Mouse (Mus musculus) heart, embryonic 13.5 days (tissue): ENCODE results near the gene Tns1. TPM values are rescaled to one million over a fixed set of nuclear protein-coding genes. Genes with fewer than 3 reads are reported as not detected.

Source experiments
- ATAC-seq: fragments of 200-750 bp; cut with Nextera tagmentation; 2 replicates; pipeline ENCODE4 v1.8.0; 2017; ENCODE audit warnings: moderate TSS enrichment; ENCODE audit not compliant: insufficient number of reproducible peaks, low FRiP score, low TSS enrichment; ENCODE audit errors: extremely low read depth
- H3K27ac ChIP-seq: fragments of 300-500 bp; sonication (generic); replicated peaks from 2 replicates; pipeline ENCODE4 v1.5.1; 2015; ENCODE audit warnings: moderate library complexity, mild to moderate bottlenecking, inconsistent platforms
- H3K27me3 ChIP-seq: fragments of 300-500 bp; sonication (generic); replicated peaks from 2 replicates; pipeline ENCODE4 v1.6.1; 2015; ENCODE audit warnings: mild to moderate bottlenecking, inconsistent platforms
- H3K36me3 ChIP-seq: fragments of 300-500 bp; sonication (generic); 2 replicates; pipeline ENCODE4 v1.6.1; 2015; ENCODE audit warnings: mild to moderate bottlenecking, inconsistent platforms
- H3K4me1 ChIP-seq: fragments of 300-500 bp; sonication (generic); 2 replicates; pipeline ENCODE4 v1.6.1; 2015; ENCODE audit warnings: inconsistent platforms
- H3K4me2 ChIP-seq: fragments of 300-500 bp; sonication (generic); 2 replicates; pipeline ENCODE4 v1.6.1; 2015; ENCODE audit warnings: inconsistent platforms, mild to moderate bottlenecking, moderate library complexity
- H3K4me3 ChIP-seq: fragments of 300-500 bp; sonication (generic); 2 replicates; pipeline ENCODE4 v1.5.1; 2015; ENCODE audit warnings: moderate library complexity, mild to moderate bottlenecking, inconsistent platforms
- H3K9ac ChIP-seq: fragments of 300-500 bp; sonication (generic); 2 replicates; pipeline ENCODE4 v1.6.1; 2015; ENCODE audit warnings: inconsistent platforms, mild to moderate bottlenecking, moderate library complexity
- H3K9me3 ChIP-seq: fragments of 300-500 bp; sonication (generic); 2 replicates; pipeline ENCODE4 v1.6.1; 2016; ENCODE audit warnings: inconsistent platforms
- WGBS: fragments of 180-500 bp; shearing (Covaris S2); methylation state at CpG from one replicate; pipeline ENCODE4 v1.1.7; 2015; ENCODE audit warnings: mixed read lengths; 5-methylcytosine and 5-hydroxymethylcytosine counted together
- polyA plus RNA-seq: library from polyadenylated mRNA; unstranded; fragments of >200 nt; fragmentation: Nextera tagmentation; extraction: Ambion mirVana; gene quantifications from 2 replicates; pipeline ENCODE4 v1.2.1, GENCODE M21; 2015

Tns1 gene
- polyA plus RNA-seq, 1 experiment from 2014 or later, result 105 TPM

GRCm38 (mm10) chr1:74085566-74085965 is 38.7 kb downstream of the Tns1 start:
- peaks cover 9% of the 10 kb centered on the region for H3K27me3 ChIP-seq
- H3K4me3 ChIP-seq, result no peak overlapping the region
- no peak overlapping the region for H3K4me2 ChIP-seq
- no peak overlapping the region for H3K9ac ChIP-seq
- H3K9me3 ChIP-seq, result no peaks in the 10 kb centered on the region
- ATAC-seq, result no peak
- H3K36me3 ChIP-seq, result no peaks in the 10 kb centered on the region
- H3K27ac ChIP-seq, result no peak overlapping the region
- WGBS, result 83% methylated on average over 7 of the region's 7 CpGs
- peaks cover 69% of the 10 kb centered on the region for H3K4me1 ChIP-seq

- peak overlapping the region; percentile 57 for H3K9ac ChIP-seq
- peaks cover 8% of the 10 kb centered on the region for H3K27me3 ChIP-seq
- H3K36me3 ChIP-seq, result no peaks in the 10 kb centered on the region
- H3K27ac ChIP-seq, result peak overlapping the region; percentile 79
- no peak overlapping the region for H3K4me2 ChIP-seq
- WGBS, result 35% methylated on average over 5 of the region's 5 CpGs
- H3K4me3 ChIP-seq, result no peak overlapping the region
- no peaks in the 10 kb centered on the region for H3K9me3 ChIP-seq
- H3K4me1 ChIP-seq, result peaks cover 61% of the 10 kb centered on the region
- no peak for ATAC-seq
These were observed 39.5 kb downstream of the Tns1 start for GRCm38 (mm10) chr1:74084752-74085151.

GRCm38 (mm10) chr1:74084065-74084705 is 40.1 kb downstream of the Tns1 start:
- Histone ChIP-seq H3K27ac (peak overlapping the region; percentile 79), H3K4me1 (peaks cover 55% of the 10 kb centered on the region), H3K9me3 (no peaks in the 10 kb centered on the region), H3K4me2 (no peak overlapping the region), H3K36me3 (no peaks in the 10 kb centered on the region), H3K9ac (peak overlapping the region; percentile 57; the same call in 1 of the 2 replicates), H3K27me3 (peaks cover 4% of the 10 kb centered on the region; the same call in 1 of the 2 replicates), H3K4me3 (no peak overlapping the region)
- ATAC-seq, result no peak
- 64% methylated on average over 6 of the region's 6 CpGs for WGBS

GRCm38 (mm10) chr1:74082841-74083463 is 41.3 kb downstream of the Tns1 start:
- WGBS, result 13% methylated on average over 6 of the region's 6 CpGs
- H3K27ac ChIP-seq, result peak overlapping the region; percentile 79
- H3K4me2 ChIP-seq, result no peak overlapping the region
- H3K9ac ChIP-seq, result peak overlapping the region; percentile 61
- H3K27me3 ChIP-seq, result no peaks in the 10 kb centered on the region
- H3K36me3 ChIP-seq, result no peaks in the 10 kb centered on the region
- no peaks in the 10 kb centered on the region for H3K9me3 ChIP-seq
- ATAC-seq, result no peak
- peaks cover 53% of the 10 kb centered on the region for H3K4me1 ChIP-seq
- H3K4me3 ChIP-seq, result no peak overlapping the region

- whole genome bisulfite sequencing, result 21% methylated on average over 2 of the region's 2 CpGs
- Histone ChIP-seq H3K4me3 (no peak overlapping the region), H3K27me3 (no peaks in the 10 kb centered on the region), H3K4me1 (peaks cover 57% of the 10 kb centered on the region), H3K4me2 (no peak overlapping the region), H3K27ac (peak overlapping the region; percentile 79), H3K36me3 (no peaks in the 10 kb centered on the region), H3K9me3 (no peaks in the 10 kb centered on the region), H3K9ac (peak overlapping the region; percentile 61; the same call in 1 of the 2 replicates)
- no peak for ATAC-seq
These were observed 42.7 kb downstream of the Tns1 start for GRCm38 (mm10) chr1:74081573-74081989.

- H3K4me2 ChIP-seq, result no peak overlapping the region
- no peaks in the 10 kb centered on the region for H3K27me3 ChIP-seq
- peak overlapping the region; percentile 60 for H3K9ac ChIP-seq
- no peak for ATAC-seq
- H3K27ac ChIP-seq, result no peak overlapping the region
- peaks cover 33% of the 10 kb centered on the region for H3K4me1 ChIP-seq
- 5% methylated on average over 2 of the region's 2 CpGs for WGBS
- no peaks in the 10 kb centered on the region for H3K36me3 ChIP-seq
- H3K9me3 ChIP-seq, result no peaks in the 10 kb centered on the region
- H3K4me3 ChIP-seq, result no peak overlapping the region
These were observed 46.9 kb downstream of the Tns1 start for GRCm38 (mm10) chr1:74077353-74077752.

- Histone ChIP-seq H3K27me3 (no peaks in the 10 kb centered on the region), H3K4me2 (no peak overlapping the region), H3K36me3 (no peaks in the 10 kb centered on the region), H3K4me1 (peaks cover 24% of the 10 kb centered on the region), H3K9me3 (no peaks in the 10 kb centered on the region), H3K27ac (no peak overlapping the region), H3K4me3 (no peak overlapping the region), H3K9ac (no peak overlapping the region)
- 65% methylated on average over 4 of the region's 4 CpGs for WGBS
- no peak for ATAC-seq
These were observed 48.0 kb downstream of the Tns1 start for GRCm38 (mm10) chr1:74076230-74076629.

- Histone ChIP-seq H3K27ac (no peak overlapping the region; the same call in 1 of the 2 replicates), H3K36me3 (no peaks in the 10 kb centered on the region), H3K4me2 (no peak overlapping the region), H3K9me3 (no peaks in the 10 kb centered on the region), H3K27me3 (no peaks in the 10 kb centered on the region), H3K9ac (0 out of 2 replicates have a peak overlapping the region, but pooled peaks have one; percentile 5), H3K4me3 (no peak overlapping the region), H3K4me1 (peaks cover 30% of the 10 kb centered on the region)
- no peak for ATAC-seq
- WGBS, result 81% methylated on average over 7 of the region's 7 CpGs
These were observed 49.4 kb downstream of the Tns1 start for GRCm38 (mm10) chr1:74074693-74075485.

- Histone ChIP-seq H3K4me1 (peaks cover 41% of the 10 kb centered on the region), H3K4me2 (no peak overlapping the region), H3K4me3 (no peak overlapping the region), H3K27ac (no peak overlapping the region), H3K27me3 (no peaks in the 10 kb centered on the region), H3K9me3 (no peaks in the 10 kb centered on the region), H3K9ac (no peak overlapping the region), H3K36me3 (no peaks in the 10 kb centered on the region)
- ATAC-seq, result no peak
- 70% methylated on average over 6 of the region's 6 CpGs for WGBS
These were observed 50.5 kb downstream of the Tns1 start for GRCm38 (mm10) chr1:74073791-74074190.

GRCm38 (mm10) chr1:74070745-74071144 is 53.5 kb downstream of the Tns1 start:
- ATAC-seq, result no peak
- WGBS, result 56% methylated on average over 4 of the region's 4 CpGs
- H3K27me3 ChIP-seq, result no peaks in the 10 kb centered on the region

GRCm38 (mm10) chr1:74070001-74070551 is 54.2 kb downstream of the Tns1 start:
- no peak for ATAC-seq
- Histone ChIP-seq H3K36me3 (peaks cover 7% of the 10 kb centered on the region; the same call in 1 of the 2 replicates), H3K9ac (no peak overlapping the region), H3K4me3 (no peak overlapping the region), H3K9me3 (no peaks in the 10 kb centered on the region), H3K27me3 (no peaks in the 10 kb centered on the region), H3K4me1 (peaks cover 62% of the 10 kb centered on the region), H3K4me2 (no peak overlapping the region), H3K27ac (peak overlapping the region; percentile 36; the same call in 1 of the 2 replicates)
- WGBS, result 68% methylated on average over 7 of the region's 7 CpGs

More at GRCm38 (mm10) chr1:74070745-74071144, 53.5 kb downstream of the Tns1 start:
- Histone ChIP-seq H3K4me1 (peaks cover 62% of the 10 kb centered on the region), H3K9me3 (no peaks in the 10 kb centered on the region), H3K27ac (no peak overlapping the region), H3K4me2 (no peak overlapping the region), H3K36me3 (no peaks in the 10 kb centered on the region; the same call in 1 of the 2 replicates), H3K4me3 (no peak overlapping the region), H3K9ac (no peak overlapping the region)
